Mouse (Mus musculus): Measurements from ENCODE around the gene Bbof1. TPM values are rescaled to one million over a fixed set of nuclear protein-coding genes. Genes with fewer than 3 reads are reported as not detected.

Gene Bbof1
- polyA plus RNA-seq, 2 experiments, result 1.1 to 1.3 TPM

- Histone ChIP-seq H3K27ac (replicated peaks; ENCODE audit: low read depth, low read length) (no peak overlapping the region), H3K4me1 (ENCODE audit: control insufficient read depth, insufficient read depth, low read length) (no peaks in the 10 kb centered on the region), H3K4me2 (replicated peaks; ENCODE audit: low read depth, low read length, severe bottlenecking) (no peak overlapping the region), H3K4me3 (replicated peaks; ENCODE audit: low read length) (no peak overlapping the region), H3K9me3 (ENCODE audit: control insufficient read depth, low read length) (no peaks in the 10 kb centered on the region), H3K27me3 (ENCODE audit: control insufficient read depth, insufficient read depth, low read length) (no peaks in the 10 kb centered on the region), H3K9ac (ENCODE audit: low read depth, low read length, severe bottlenecking) (no peak overlapping the region), H3K36me3 (ENCODE audit: control insufficient read depth, insufficient read depth, low read length) (no peaks in the 10 kb centered on the region; the same call in 1 of the 2 replicates)
- no peak for TF ChIP-seq POLR2A (IDR thresholded peaks at IDR 0.05; ENCODE audit: borderline replicate concordance, extremely low read depth, insufficient read depth, insufficient read length)
- 63% methylated on average over 2 of the region's 2 CpGs for WGBS
- DNase-seq (ENCODE audit: low spot score) (no peak), ATAC-seq (ENCODE audit: low FRiP score, low read depth) (no peak)
Observed at GRCm38 (mm10) chr12:84438697-84439096, 29.8 kb downstream of the Bbof1 start.

- Histone ChIP-seq H3K9ac (ENCODE audit: low read depth, low read length, severe bottlenecking) (no peak overlapping the region), H3K36me3 (ENCODE audit: control insufficient read depth, insufficient read depth, low read length) (no peaks in the 10 kb centered on the region), H3K9me3 (ENCODE audit: control insufficient read depth, low read length) (no peaks in the 10 kb centered on the region), H3K4me1 (ENCODE audit: control insufficient read depth, insufficient read depth, low read length) (no peaks in the 10 kb centered on the region), H3K4me2 (replicated peaks; ENCODE audit: low read depth, low read length, severe bottlenecking) (no peak overlapping the region), H3K4me3 (replicated peaks; ENCODE audit: low read length) (no peak overlapping the region), H3K27me3 (ENCODE audit: control insufficient read depth, insufficient read depth, low read length) (no peaks in the 10 kb centered on the region), H3K27ac (replicated peaks; ENCODE audit: low read depth, low read length) (no peak overlapping the region)
- 67% methylated on average over 4 of the region's 4 CpGs for WGBS
- TF ChIP-seq POLR2A (IDR thresholded peaks at IDR 0.05; ENCODE audit: borderline replicate concordance, extremely low read depth, insufficient read depth, insufficient read length), result no peak
- no peak for DNase-seq (ENCODE audit: low spot score)
- no peak for ATAC-seq (ENCODE audit: low FRiP score, low read depth)
Observed at GRCm38 (mm10) chr12:84442526-84442925, 33.7 kb downstream of the Bbof1 start.

- Histone ChIP-seq H3K4me1 (ENCODE audit: control insufficient read depth, insufficient read depth, low read length) (0 out of 2 replicates have a peak, but pooled peaks cover 6% of the 10 kb centered on the region), H3K36me3 (ENCODE audit: control insufficient read depth, insufficient read depth, low read length) (no peaks in the 10 kb centered on the region), H3K4me2 (replicated peaks; ENCODE audit: low read depth, low read length, severe bottlenecking) (no peak overlapping the region), H3K27me3 (ENCODE audit: control insufficient read depth, insufficient read depth, low read length) (no peaks in the 10 kb centered on the region), H3K4me3 (replicated peaks; ENCODE audit: low read length) (no peak overlapping the region), H3K9ac (ENCODE audit: low read depth, low read length, severe bottlenecking) (no peak overlapping the region), H3K27ac (replicated peaks; ENCODE audit: low read depth, low read length) (no peak overlapping the region), H3K9me3 (ENCODE audit: control insufficient read depth, low read length) (no peaks in the 10 kb centered on the region)
- no peak for TF ChIP-seq POLR2A (IDR thresholded peaks at IDR 0.05; ENCODE audit: borderline replicate concordance, extremely low read depth, insufficient read depth, insufficient read length)
- ATAC-seq (ENCODE audit: low FRiP score, low read depth) (no peak), DNase-seq (ENCODE audit: low spot score) (no peak)
- 70% methylated on average over 1 of the region's 1 CpGs for WGBS
Observed at GRCm38 (mm10) chr12:84447386-84447785, 38.5 kb downstream of the Bbof1 start.

DNA sequence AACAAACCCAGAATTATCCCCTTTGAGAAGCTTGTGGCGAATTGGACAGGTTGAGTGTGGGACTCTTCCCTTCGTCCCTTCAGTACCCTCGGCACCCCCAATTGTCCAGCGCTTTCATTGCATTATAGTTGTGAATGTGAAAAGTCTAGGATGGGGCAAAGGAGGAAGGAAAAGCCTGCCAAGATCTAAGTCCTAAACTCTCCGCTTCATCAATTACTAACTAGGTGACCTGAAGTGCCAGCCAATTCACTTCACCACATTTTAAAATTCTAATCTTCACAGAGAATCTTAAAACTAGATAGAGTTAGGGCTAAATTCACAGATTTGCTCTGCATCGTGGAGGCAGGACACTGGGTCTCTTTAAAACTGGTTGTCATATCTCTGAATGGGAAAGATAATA lies 39.3 kb downstream of the Bbof1 start:
- no peak overlapping the region for H3K4me2 ChIP-seq (replicated peaks; ENCODE audit: low read depth, low read length, severe bottlenecking)
- H3K4me1 ChIP-seq (ENCODE audit: control insufficient read depth, insufficient read depth, low read length), result 0 out of 2 replicates have a peak, but pooled peaks cover 6% of the 10 kb centered on the region
- no peak for DNase-seq (ENCODE audit: low spot score)
- TF ChIP-seq POLR2A (IDR thresholded peaks at IDR 0.05; ENCODE audit: borderline replicate concordance, extremely low read depth, insufficient read depth, insufficient read length), result no peak
- no peak for ATAC-seq (ENCODE audit: low FRiP score, low read depth)
- no peaks in the 10 kb centered on the region for H3K9me3 ChIP-seq (ENCODE audit: control insufficient read depth, low read length)
- no peaks in the 10 kb centered on the region for H3K36me3 ChIP-seq (ENCODE audit: control insufficient read depth, insufficient read depth, low read length)
- no peak overlapping the region for H3K4me3 ChIP-seq (replicated peaks; ENCODE audit: low read length)
- H3K27ac ChIP-seq (replicated peaks; ENCODE audit: low read depth, low read length), result no peak overlapping the region
- no peak overlapping the region for H3K9ac ChIP-seq (ENCODE audit: low read depth, low read length, severe bottlenecking)
- WGBS, result 88% methylated on average over 6 of the region's 6 CpGs
- no peaks in the 10 kb centered on the region for H3K27me3 ChIP-seq (ENCODE audit: control insufficient read depth, insufficient read depth, low read length)

GRCm38 (mm10) chr12:84449887-84450286 lies 41.0 kb downstream of the Bbof1 start:
- ATAC-seq (ENCODE audit: low FRiP score, low read depth), result no peak
- 0 out of 2 replicates have a peak, but pooled peaks cover 6% of the 10 kb centered on the region for H3K4me1 ChIP-seq (ENCODE audit: control insufficient read depth, insufficient read depth, low read length)
- peak overlapping the region; percentile 57; the same call in 1 of the 2 replicates for H3K9ac ChIP-seq (ENCODE audit: low read depth, low read length, severe bottlenecking)
- H3K9me3 ChIP-seq (ENCODE audit: control insufficient read depth, low read length), result no peaks in the 10 kb centered on the region
- no peaks in the 10 kb centered on the region for H3K36me3 ChIP-seq (ENCODE audit: control insufficient read depth, insufficient read depth, low read length)
- peak overlapping the region; percentile 90 for H3K4me2 ChIP-seq (replicated peaks; ENCODE audit: low read depth, low read length, severe bottlenecking)
- TF ChIP-seq POLR2A (IDR thresholded peaks at IDR 0.05; ENCODE audit: borderline replicate concordance, extremely low read depth, insufficient read depth, insufficient read length), result no peak
- H3K27me3 ChIP-seq (ENCODE audit: control insufficient read depth, insufficient read depth, low read length), result no peaks in the 10 kb centered on the region
- 47% methylated on average over 10 of the region's 10 CpGs for WGBS
- H3K27ac ChIP-seq (replicated peaks; ENCODE audit: low read depth, low read length), result no peak overlapping the region
- H3K4me3 ChIP-seq (replicated peaks; ENCODE audit: low read length), result peak overlapping the region; percentile 60; the same call in 1 of the 2 replicates
- DNase-seq (ENCODE audit: low spot score), result no peak

DNA sequence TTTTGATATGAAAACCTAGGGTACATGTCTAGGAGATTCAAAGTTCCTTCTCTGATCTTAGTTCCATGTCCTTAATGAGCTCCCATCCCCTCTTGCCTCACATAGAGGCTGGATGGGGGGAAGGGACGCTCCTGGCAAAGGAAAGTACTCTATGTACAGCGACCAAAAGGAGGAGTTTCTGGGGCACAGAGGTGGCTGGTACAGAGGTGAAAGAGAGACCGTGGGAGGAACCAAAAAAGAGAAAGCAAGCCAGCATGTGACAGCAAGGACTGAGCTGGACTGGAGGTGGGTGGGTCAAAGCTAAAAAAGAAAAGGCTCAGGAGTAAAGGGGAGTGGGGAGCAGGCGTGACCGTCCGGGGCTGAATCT lies 41.5 kb downstream of the Bbof1 start:
- under 1% methylated on average over 6 of the region's 6 CpGs for WGBS
- Histone ChIP-seq H3K9me3 (ENCODE audit: control insufficient read depth, low read length) (no peaks in the 10 kb centered on the region), H3K27ac (replicated peaks; ENCODE audit: low read depth, low read length) (peak overlapping the region; percentile 49; the same call in 1 of the 2 replicates), H3K9ac (ENCODE audit: low read depth, low read length, severe bottlenecking) (peak overlapping the region; percentile 57), H3K4me3 (replicated peaks; ENCODE audit: low read length) (peak overlapping the region; percentile 60), H3K27me3 (ENCODE audit: control insufficient read depth, insufficient read depth, low read length) (no peaks in the 10 kb centered on the region), H3K4me2 (replicated peaks; ENCODE audit: low read depth, low read length, severe bottlenecking) (peak overlapping the region; percentile 90), H3K36me3 (ENCODE audit: control insufficient read depth, insufficient read depth, low read length) (no peaks in the 10 kb centered on the region), H3K4me1 (ENCODE audit: control insufficient read depth, insufficient read depth, low read length) (0 out of 2 replicates have a peak, but pooled peaks cover 6% of the 10 kb centered on the region)
- TF ChIP-seq POLR2A (IDR thresholded peaks at IDR 0.05; ENCODE audit: borderline replicate concordance, extremely low read depth, insufficient read depth, insufficient read length), result no peak
- ATAC-seq (ENCODE audit: low FRiP score, low read depth) (no peak), DNase-seq (ENCODE audit: low spot score) (no peak)
